Mouse (Mus musculus): ENCODE measurements at regions not wholly inside any gene's neighbourhood (a gene's known extent, or its start where the extent isn't known, plus 50 kb on each side); places are given as distances from the start of the nearest gene placed in this dataset.

- no peak for DNase-seq
Measured at GRCm38 (mm10) chr1:71996828-71997227, 215.3 kb downstream of the Mreg start.

GRCm38 (mm10) chr1:71996234-71996619 lies 215.9 kb downstream of the Mreg start:
- DNase-seq = no peak

GRCm38 (mm10) chr1:71995573-71996233 lies 216.4 kb downstream of the Mreg start:
- no peak for DNase-seq

GRCm38 (mm10) chr1:71990936-71991335 lies 221.2 kb downstream of the Mreg start:
- no peak for DNase-seq

GRCm38 (mm10) chr1:71988086-71988485 lies 224.0 kb downstream of the Mreg start:
- no peak for DNase-seq

GRCm38 (mm10) chr1:71986047-71986446 lies 226.1 kb downstream of the Mreg start:
- DNase-seq = no peak

GRCm38 (mm10) chr1:71983786-71984185 lies 228.3 kb downstream of the Mreg start:
- no peak for DNase-seq

GRCm38 (mm10) chr1:71982423-71983262 lies 229.5 kb downstream of the Mreg start:
- DNase-seq = no peak

- no peak for DNase-seq
Measured at GRCm38 (mm10) chr1:71980624-71981023, 231.5 kb downstream of the Mreg start.

GRCm38 (mm10) chr1:71979261-71979660 lies 232.8 kb downstream of the Mreg start:
- DNase-seq = no peak

- no peak for DNase-seq
Measured at GRCm38 (mm10) chr1:71977361-71977760, 234.7 kb downstream of the Mreg start.

GRCm38 (mm10) chr1:71974715-71975114 lies 237.4 kb downstream of the Mreg start:
- no peak for DNase-seq

GRCm38 (mm10) chr1:71971943-71972342 lies 240.2 kb downstream of the Mreg start:
- no peak for DNase-seq

GRCm38 (mm10) chr1:71970771-71971170 lies 241.3 kb downstream of the Mreg start:
- DNase-seq = no peak

GRCm38 (mm10) chr1:71967574-71968104 lies 244.5 kb downstream of the Mreg start:
- DNase-seq = no peak

- DNase-seq = peak; percentile 25 to 35
Measured at GRCm38 (mm10) chr1:71964450-71965126, 247.5 kb downstream of the Mreg start.

GRCm38 (mm10) chr1:71956940-71957339 lies 255.2 kb downstream of the Mreg start:
- no peak for DNase-seq

- no peak for DNase-seq
Measured at GRCm38 (mm10) chr1:71955331-71955730, 256.8 kb downstream of the Mreg start.

- no peak for DNase-seq
Measured at GRCm38 (mm10) chr1:71953292-71953691, 258.8 kb downstream of the Mreg start.

- DNase-seq = no peak
Measured at GRCm38 (mm10) chr1:71949549-71949948, 262.6 kb downstream of the Mreg start.

- no peak for DNase-seq
Measured at GRCm38 (mm10) chr1:71948686-71949085, 263.4 kb downstream of the Mreg start.

GRCm38 (mm10) chr1:71947506-71947905 lies 264.6 kb downstream of the Mreg start:
- no peak for DNase-seq

GRCm38 (mm10) chr1:71946911-71947310 lies 265.2 kb downstream of the Mreg start:
- no peak for DNase-seq
